Mouse (Mus musculus): ENCODE measurements around the gene Josd2. TPM values are rescaled to one million over a fixed set of nuclear protein-coding genes. Genes with fewer than 3 reads are reported as not detected.
A peak's percentile ranks its signal among the peaks of the same experiment; 100 is the strongest.

Josd2 gene
- polyA plus RNA-seq, 1 experiment from 2014 or later: 157 TPM

- WGBS: 11% methylated on average over 20 of the region's 20 CpGs
- H3K27me3 ChIP-seq (ENCODE audit: control insufficient read depth, insufficient read depth, low read length): peaks cover 51% of the 10 kb centered on the region
- peak overlapping the region; percentile 62 for H3K4me3 ChIP-seq (ENCODE audit: low read length)
- no peaks in the 10 kb centered on the region for H3K9me3 ChIP-seq (replicated peaks; ENCODE audit: control insufficient read depth, low read length)
- peak overlapping the region; percentile 84 for H3K9ac ChIP-seq (ENCODE audit: low read length)
- H3K4me1 ChIP-seq (ENCODE audit: control insufficient read depth, insufficient read depth, low read length): peaks cover 29% of the 10 kb centered on the region
- no peaks in the 10 kb centered on the region for H3K36me3 ChIP-seq (ENCODE audit: control insufficient read depth, insufficient read depth)
- H3K27ac ChIP-seq (ENCODE audit: low read length): peak overlapping the region; percentile 79
- peak overlapping the region; percentile 69 for H3K4me2 ChIP-seq (ENCODE audit: low read depth, low read length)
- ATAC-seq (replicated peaks; ENCODE audit: extremely low read depth, insufficient read depth, low FRiP score): peak; percentile 37
Measured at GRCm38 (mm10) chr7:44443268-44444173, 24.3 kb upstream of the Josd2 start.

- Histone ChIP-seq H3K36me3 (ENCODE audit: control insufficient read depth, insufficient read depth) (no peaks in the 10 kb centered on the region), H3K27me3 (ENCODE audit: control insufficient read depth, insufficient read depth, low read length) (peaks cover 49% of the 10 kb centered on the region), H3K4me2 (ENCODE audit: low read depth, low read length) (peak overlapping the region; percentile 35), H3K9me3 (replicated peaks; ENCODE audit: control insufficient read depth, low read length) (no peaks in the 10 kb centered on the region), H3K27ac (ENCODE audit: low read length) (no peak overlapping the region), H3K4me1 (ENCODE audit: control insufficient read depth, insufficient read depth, low read length) (peaks cover 29% of the 10 kb centered on the region), H3K9ac (ENCODE audit: low read length) (peak overlapping the region; percentile 35; the same call in 1 of the 2 replicates), H3K4me3 (ENCODE audit: low read length) (peak overlapping the region; percentile 5; the same call in 1 of the 2 replicates)
- WGBS: 17% methylated on average over 29 of the region's 29 CpGs
- ATAC-seq (replicated peaks; ENCODE audit: extremely low read depth, insufficient read depth, low FRiP score): no peak
Measured at GRCm38 (mm10) chr7:44444886-44445527, 22.8 kb upstream of the Josd2 start.

GRCm38 (mm10) chr7:44445528-44445923 lies 22.3 kb upstream of the Josd2 start:
- H3K4me3 ChIP-seq (ENCODE audit: low read length): no peak overlapping the region
- H3K27me3 ChIP-seq (ENCODE audit: control insufficient read depth, insufficient read depth, low read length): peaks cover 45% of the 10 kb centered on the region
- H3K36me3 ChIP-seq (ENCODE audit: control insufficient read depth, insufficient read depth): no peaks in the 10 kb centered on the region
- no peak overlapping the region for H3K27ac ChIP-seq (ENCODE audit: low read length)
- WGBS: 24% methylated on average over 7 of the region's 7 CpGs
- ATAC-seq (replicated peaks; ENCODE audit: extremely low read depth, insufficient read depth, low FRiP score): no peak
- H3K9ac ChIP-seq (ENCODE audit: low read length): no peak overlapping the region
- peak overlapping the region; percentile 14 for H3K4me2 ChIP-seq (ENCODE audit: low read depth, low read length)
- peaks cover 29% of the 10 kb centered on the region for H3K4me1 ChIP-seq (ENCODE audit: control insufficient read depth, insufficient read depth, low read length)
- H3K9me3 ChIP-seq (replicated peaks; ENCODE audit: control insufficient read depth, low read length): no peaks in the 10 kb centered on the region

- no peaks in the 10 kb centered on the region for H3K36me3 ChIP-seq (ENCODE audit: control insufficient read depth, insufficient read depth)
- H3K9me3 ChIP-seq (replicated peaks; ENCODE audit: control insufficient read depth, low read length): no peaks in the 10 kb centered on the region
- peaks cover 38% of the 10 kb centered on the region for H3K27me3 ChIP-seq (ENCODE audit: control insufficient read depth, insufficient read depth, low read length)
- H3K4me2 ChIP-seq (ENCODE audit: low read depth, low read length): peak overlapping the region; percentile 19; the same call in 1 of the 2 replicates
- 0 out of 2 replicates have a peak, but pooled peaks have one; percentile 28 for ATAC-seq (replicated peaks; ENCODE audit: extremely low read depth, insufficient read depth, low FRiP score)
- 32% methylated on average over 12 of the region's 12 CpGs for WGBS
- H3K27ac ChIP-seq (ENCODE audit: low read length): 0 out of 2 replicates have a peak overlapping the region, but pooled peaks have one; percentile 16
- peaks cover 29% of the 10 kb centered on the region for H3K4me1 ChIP-seq (ENCODE audit: control insufficient read depth, insufficient read depth, low read length)
- no peak overlapping the region for H3K4me3 ChIP-seq (ENCODE audit: low read length)
- no peak overlapping the region; the same call in 1 of the 2 replicates for H3K9ac ChIP-seq (ENCODE audit: low read length)
Measured at GRCm38 (mm10) chr7:44446070-44446855, 21.5 kb upstream of the Josd2 start.

GRCm38 (mm10) chr7:44453256-44453655 lies 14.5 kb upstream of the Josd2 start:
- Histone ChIP-seq H3K9ac (ENCODE audit: low read length) (0 out of 2 replicates have a peak overlapping the region, but pooled peaks have one; percentile 18), H3K4me3 (ENCODE audit: low read length) (no peak overlapping the region), H3K4me1 (ENCODE audit: control insufficient read depth, insufficient read depth, low read length) (peaks cover 7% of the 10 kb centered on the region; the same call in 1 of the 2 replicates), H3K4me2 (ENCODE audit: low read depth, low read length) (no peak overlapping the region), H3K36me3 (ENCODE audit: control insufficient read depth, insufficient read depth) (peaks cover 7% of the 10 kb centered on the region; the same call in 1 of the 2 replicates), H3K27ac (ENCODE audit: low read length) (no peak overlapping the region), H3K9me3 (replicated peaks; ENCODE audit: control insufficient read depth, low read length) (no peaks in the 10 kb centered on the region), H3K27me3 (ENCODE audit: control insufficient read depth, insufficient read depth, low read length) (no peaks in the 10 kb centered on the region)
- ATAC-seq (replicated peaks; ENCODE audit: extremely low read depth, insufficient read depth, low FRiP score): 0 out of 2 replicates have a peak, but pooled peaks have one; percentile 29
- WGBS: 13% methylated on average over 3 of the region's 3 CpGs

- peaks cover 7% of the 10 kb centered on the region; the same call in 1 of the 2 replicates for H3K4me1 ChIP-seq (ENCODE audit: control insufficient read depth, insufficient read depth, low read length)
- H3K4me3 ChIP-seq (ENCODE audit: low read length): no peak overlapping the region
- H3K27me3 ChIP-seq (ENCODE audit: control insufficient read depth, insufficient read depth, low read length): peaks cover 8% of the 10 kb centered on the region
- no peaks in the 10 kb centered on the region for H3K9me3 ChIP-seq (replicated peaks; ENCODE audit: control insufficient read depth, low read length)
- no peak overlapping the region for H3K9ac ChIP-seq (ENCODE audit: low read length)
- no peak overlapping the region for H3K27ac ChIP-seq (ENCODE audit: low read length)
- WGBS: 86% methylated on average over 1 of the region's 1 CpGs
- peaks cover 8% of the 10 kb centered on the region; the same call in 1 of the 2 replicates for H3K36me3 ChIP-seq (ENCODE audit: control insufficient read depth, insufficient read depth)
- no peak for ATAC-seq (replicated peaks; ENCODE audit: extremely low read depth, insufficient read depth, low FRiP score)
- no peak overlapping the region for H3K4me2 ChIP-seq (ENCODE audit: low read depth, low read length)
Measured at GRCm38 (mm10) chr7:44456302-44456701, 11.5 kb upstream of the Josd2 start.

- 78% methylated on average over 6 of the region's 6 CpGs for WGBS
- Histone ChIP-seq H3K9ac (ENCODE audit: low read length) (no peak overlapping the region), H3K9me3 (replicated peaks; ENCODE audit: control insufficient read depth, low read length) (no peaks in the 10 kb centered on the region), H3K27me3 (ENCODE audit: control insufficient read depth, insufficient read depth, low read length) (peaks cover 27% of the 10 kb centered on the region), H3K4me2 (ENCODE audit: low read depth, low read length) (no peak overlapping the region), H3K4me3 (ENCODE audit: low read length) (no peak overlapping the region), H3K36me3 (ENCODE audit: control insufficient read depth, insufficient read depth) (peaks cover 12% of the 10 kb centered on the region; the same call in 1 of the 2 replicates), H3K4me1 (ENCODE audit: control insufficient read depth, insufficient read depth, low read length) (no peaks in the 10 kb centered on the region), H3K27ac (ENCODE audit: low read length) (no peak overlapping the region)
- no peak for ATAC-seq (replicated peaks; ENCODE audit: extremely low read depth, insufficient read depth, low FRiP score)
Measured at GRCm38 (mm10) chr7:44460067-44460466, 7.7 kb upstream of the Josd2 start.

- H3K9me3 ChIP-seq (replicated peaks; ENCODE audit: control insufficient read depth, low read length): no peaks in the 10 kb centered on the region
- H3K4me1 ChIP-seq (ENCODE audit: control insufficient read depth, insufficient read depth, low read length): no peaks in the 10 kb centered on the region
- H3K27ac ChIP-seq (ENCODE audit: low read length): no peak overlapping the region
- no peak overlapping the region for H3K4me3 ChIP-seq (ENCODE audit: low read length)
- ATAC-seq (replicated peaks; ENCODE audit: extremely low read depth, insufficient read depth, low FRiP score): no peak
- H3K27me3 ChIP-seq (ENCODE audit: control insufficient read depth, insufficient read depth, low read length): peaks cover 27% of the 10 kb centered on the region
- H3K4me2 ChIP-seq (ENCODE audit: low read depth, low read length): no peak overlapping the region
- peaks cover 12% of the 10 kb centered on the region; the same call in 1 of the 2 replicates for H3K36me3 ChIP-seq (ENCODE audit: control insufficient read depth, insufficient read depth)
- no peak overlapping the region for H3K9ac ChIP-seq (ENCODE audit: low read length)
- WGBS: 78% methylated on average over 31 of the region's 31 CpGs
Measured at GRCm38 (mm10) chr7:44460767-44461502, 6.8 kb upstream of the Josd2 start.
